Mouse (Mus musculus): ENCODE measurements at regions not wholly inside any gene's neighbourhood (a gene's known extent, or its start where the extent isn't known, plus 50 kb on each side); places are given as distances from the start of the nearest gene placed in this dataset.

- TF ChIP-seq EP300 (IDR thresholded peaks at IDR 0.05) = no peak
- no peak for TF ChIP-seq CTCF (IDR thresholded peaks at IDR 0.05)
These were observed 327.5 kb upstream of the Irx2 start for GRCm38 (mm10) chr13:72301114-72301513.
